Mouse (Mus musculus) hindbrain, embryonic 11.5 days (tissue): ENCODE results near the gene Ogt. TPM values are rescaled to one million over a fixed set of nuclear protein-coding genes. Genes with fewer than 3 reads are reported as not detected.

ENCODE experiments used
- ATAC-seq: fragments of 200-750 bp; cut with Nextera tagmentation; 2 replicates; pipeline ENCODE4 v1.8.0; 2017; ENCODE audit warnings: mild to moderate bottlenecking, moderate TSS enrichment, moderate library complexity; ENCODE audit not compliant: low FRiP score
- DNase-seq: peaks from one replicate; pipeline ENCODE4 v3.0.0-alpha.2; 2015; ENCODE audit warnings: low spot score
- H3K27ac ChIP-seq: fragments of 300-500 bp; sonication (generic); 2 replicates; pipeline ENCODE4 v1.5.1; 2014; ENCODE audit warnings: mild to moderate bottlenecking, low read depth, low read length
- H3K27me3 ChIP-seq: fragments of 300-500 bp; sonication (generic); 2 replicates; pipeline ENCODE4 v1.6.1; 2014; ENCODE audit warnings: mild to moderate bottlenecking, low read length, moderate library complexity, mixed read lengths; ENCODE audit not compliant: control insufficient read depth, insufficient read depth
- H3K36me3 ChIP-seq: fragments of 300-500 bp; sonication (generic); 2 replicates; pipeline ENCODE4 v1.6.1; 2014; ENCODE audit warnings: mild to moderate bottlenecking, low read length, moderate library complexity, mixed read lengths; ENCODE audit not compliant: control insufficient read depth, insufficient read depth
- H3K4me1 ChIP-seq: fragments of 300-500 bp; sonication (generic); replicated peaks from 2 replicates; pipeline ENCODE4 v1.6.1; 2014; ENCODE audit warnings: low read length, mixed read lengths; ENCODE audit not compliant: control insufficient read depth, insufficient read depth
- H3K4me2 ChIP-seq: fragments of 300-500 bp; sonication (generic); replicated peaks from 2 replicates; pipeline ENCODE4 v1.6.1; 2014; ENCODE audit warnings: mild to moderate bottlenecking, low read depth, low read length
- H3K4me3 ChIP-seq: fragments of 300-500 bp; sonication (generic); 2 replicates; pipeline ENCODE4 v1.5.1; 2014; ENCODE audit warnings: low read depth, low read length
- H3K9ac ChIP-seq: fragments of 300-500 bp; sonication (generic); 2 replicates; pipeline ENCODE4 v1.6.1; 2014; ENCODE audit warnings: low read depth, low read length
- H3K9me3 ChIP-seq: fragments of 300-500 bp; sonication (generic); 2 replicates; pipeline ENCODE4 v1.6.1; 2016; ENCODE audit warnings: low read length; ENCODE audit not compliant: control insufficient read depth
- WGBS: fragments of 180-500 bp; shearing (Covaris S2); extraction: QIAGEN DNeasy Blood & Tissue Kit; methylation state at CpG from one replicate; pipeline ENCODE4 v1.1.7; 2014; 5-methylcytosine and 5-hydroxymethylcytosine counted together
- polyA plus RNA-seq: library from polyadenylated mRNA; unstranded; fragments of >200 nt; fragmentation: Nextera tagmentation; extraction: Ambion mirVana; gene quantifications from 2 replicates; pipeline ENCODE4 v1.2.1, GENCODE M21; 2014

The Ogt gene
- 244 and 256 TPM in 2 replicates for polyA plus RNA-seq

GRCm38 (mm10) chrX:101639741-101640166, at the start of gene Ogt:
Ogt (plus strand) TSS chrX:101640060.
- DNase-seq (peak; percentile 89), ATAC-seq (peak; percentile 95)
- Histone ChIP-seq H3K27ac (peak within 1 kb of the TSS; percentile 70), H3K9ac (peak within 1 kb of the TSS; percentile 84), H3K27me3 (no peaks in the 10 kb centered on the region; the same call in 1 of the 2 replicates), H3K4me3 (peak within 1 kb of the TSS; percentile 73), H3K4me1 (no peaks in the 10 kb centered on the region), H3K36me3 (no peaks in the 10 kb centered on the region), H3K4me2 (peak within 1 kb of the TSS; percentile 39), H3K9me3 (no peaks in the 10 kb centered on the region)
- 12% methylated on average over 24 of the region's 24 CpGs for WGBS

DNA sequence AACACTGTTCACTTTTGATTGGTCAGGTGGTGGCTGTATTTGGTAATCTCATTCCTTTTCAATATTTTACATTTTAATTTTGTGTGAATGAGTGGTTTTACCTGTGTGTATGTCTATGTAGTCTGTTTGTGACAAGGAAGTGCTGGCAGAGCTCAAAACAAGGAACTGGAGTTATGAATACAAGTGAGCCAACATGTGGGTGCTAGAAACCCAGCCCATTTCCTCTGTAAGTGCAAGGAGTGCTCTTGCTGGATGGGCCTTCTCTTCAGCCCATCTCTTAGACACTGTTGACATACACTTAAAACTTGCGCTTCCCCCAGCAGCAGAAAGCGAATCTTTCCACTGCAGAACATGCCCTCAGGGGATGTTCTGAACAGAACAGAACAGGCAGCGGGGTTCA, 23.7 kb upstream of the Ogt start:
- WGBS = 93% methylated on average over 3 of the region's 3 CpGs
- Histone ChIP-seq H3K4me2 (no peak overlapping the region), H3K4me3 (no peak overlapping the region), H3K27me3 (no peaks in the 10 kb centered on the region), H3K27ac (no peak overlapping the region), H3K4me1 (no peaks in the 10 kb centered on the region), H3K9ac (no peak overlapping the region), H3K36me3 (no peaks in the 10 kb centered on the region), H3K9me3 (no peaks in the 10 kb centered on the region)
- DNase-seq (no peak), ATAC-seq (no peak)

DNA sequence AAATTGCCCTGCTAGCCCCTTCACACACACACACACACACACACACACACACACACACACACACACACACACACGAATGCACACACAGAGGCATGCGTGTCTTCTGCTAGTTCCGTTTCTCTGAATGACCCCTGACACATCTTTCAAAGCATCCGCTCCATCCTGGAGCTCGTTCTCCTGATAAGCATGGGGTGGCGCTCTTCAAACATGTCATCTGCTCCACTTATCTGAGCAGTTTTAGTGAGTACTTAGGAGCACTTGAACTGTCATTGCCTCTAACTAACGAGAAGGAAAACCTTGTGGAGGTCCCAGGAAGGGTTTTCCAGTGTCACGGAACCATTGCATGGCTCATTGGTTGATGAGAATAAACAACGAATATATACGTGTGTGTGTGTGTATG, 22.0 kb upstream of the Ogt start:
- DNase-seq (no peak), ATAC-seq (no peak)
- 76% methylated on average over 10 of the region's 10 CpGs for WGBS
- Histone ChIP-seq H3K4me1 (no peaks in the 10 kb centered on the region), H3K9me3 (no peaks in the 10 kb centered on the region), H3K36me3 (no peaks in the 10 kb centered on the region), H3K4me2 (no peak overlapping the region), H3K4me3 (no peak overlapping the region), H3K27ac (no peak overlapping the region), H3K9ac (no peak overlapping the region), H3K27me3 (no peaks in the 10 kb centered on the region)

DNA sequence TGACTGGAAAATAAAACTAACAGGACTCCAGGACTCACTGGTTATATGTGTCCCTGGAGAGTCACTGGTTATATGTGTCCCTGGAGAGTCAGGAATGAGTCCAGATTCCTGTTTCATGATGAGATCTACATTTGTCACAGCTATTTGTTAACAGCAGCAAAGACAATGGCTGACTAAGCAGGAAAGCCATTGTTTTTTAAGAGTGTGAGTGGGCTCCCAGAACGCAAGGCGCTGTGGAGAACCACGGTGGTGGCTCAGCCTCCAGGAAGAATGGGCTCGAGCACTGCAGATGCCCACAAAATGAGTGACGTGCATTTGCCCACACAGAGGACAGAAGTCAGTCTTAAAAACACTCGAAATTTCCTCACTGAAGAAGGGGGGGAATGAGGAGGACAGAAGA, 19.5 kb upstream of the Ogt start:
- 70% methylated on average over 6 of the region's 6 CpGs for WGBS
- no peak for DNase-seq

GRCm38 (mm10) chrX:101622539-101622938, 17.3 kb upstream of the Ogt start:
- DNase-seq = no peak
- Histone ChIP-seq H3K4me3 (no peak overlapping the region), H3K36me3 (no peaks in the 10 kb centered on the region), H3K9me3 (no peaks in the 10 kb centered on the region), H3K4me2 (no peak overlapping the region), H3K4me1 (no peaks in the 10 kb centered on the region), H3K27ac (no peak overlapping the region), H3K9ac (no peak overlapping the region), H3K27me3 (no peaks in the 10 kb centered on the region)
- 56% methylated on average over 3 of the region's 3 CpGs for WGBS
- no peak for ATAC-seq

More for the DNA sequence above, 19.5 kb upstream of the Ogt start:
- ATAC-seq = no peak
- no peak overlapping the region for H3K4me2 ChIP-seq
- H3K4me1 ChIP-seq = no peaks in the 10 kb centered on the region
- H3K36me3 ChIP-seq = no peaks in the 10 kb centered on the region
- no peak overlapping the region for H3K27ac ChIP-seq
- H3K27me3 ChIP-seq = no peaks in the 10 kb centered on the region
- H3K9ac ChIP-seq = no peak overlapping the region
- H3K4me3 ChIP-seq = no peak overlapping the region
- no peaks in the 10 kb centered on the region for H3K9me3 ChIP-seq

DNA sequence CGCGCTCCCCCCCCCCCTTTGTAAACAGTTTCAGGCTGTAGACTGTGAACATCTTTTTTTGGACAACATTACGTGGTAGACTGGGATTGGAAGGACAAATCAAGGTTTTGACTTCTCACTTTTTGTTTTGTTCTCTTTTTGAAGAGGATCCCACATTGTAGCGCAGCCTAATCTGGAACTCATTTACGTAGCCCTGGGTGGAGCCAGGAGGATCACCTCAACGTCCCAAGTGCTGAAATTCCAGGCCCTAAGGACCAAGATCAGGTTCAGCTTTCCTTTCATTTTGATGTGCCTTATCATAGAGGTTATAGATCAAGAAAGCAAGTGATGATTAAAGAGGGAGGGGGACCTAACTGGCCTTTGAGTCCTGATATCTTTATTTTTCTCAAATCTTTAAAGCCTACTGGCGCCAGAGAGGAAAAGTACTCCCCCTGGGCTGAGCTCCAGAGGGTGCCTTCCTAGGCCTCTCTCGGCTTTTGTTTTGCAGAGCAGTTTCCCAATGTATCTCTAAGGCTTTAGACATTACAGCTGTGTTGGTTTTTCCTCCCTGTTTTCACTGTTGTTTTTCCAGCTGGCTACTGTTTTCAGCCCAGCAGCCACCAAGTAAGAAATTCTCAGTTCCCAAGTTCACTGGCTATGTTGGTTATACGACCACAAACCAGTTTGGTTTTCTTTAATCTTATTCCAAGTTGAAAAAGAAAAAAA, 2.9 kb upstream of the Ogt start:
- Histone ChIP-seq H3K4me2 (no peak overlapping the region), H3K4me3 (no peak overlapping the region), H3K36me3 (no peaks in the 10 kb centered on the region), H3K9ac (no peak overlapping the region), H3K9me3 (no peaks in the 10 kb centered on the region), H3K27me3 (no peaks in the 10 kb centered on the region; the same call in 1 of the 2 replicates), H3K27ac (no peak overlapping the region), H3K4me1 (no peaks in the 10 kb centered on the region)
- DNase-seq (no peak), ATAC-seq (no peak)
- WGBS = 27% methylated on average over 8 of the region's 9 CpGs

GRCm38 (mm10) chrX:101638856-101639255, 1.0 kb upstream of the Ogt start:
- Histone ChIP-seq H3K4me3 (no peak overlapping the region), H3K4me2 (peak overlapping the region; percentile 39; the same call in 1 of the 2 replicates), H3K4me1 (no peaks in the 10 kb centered on the region), H3K27ac (no peak overlapping the region), H3K27me3 (no peaks in the 10 kb centered on the region; the same call in 1 of the 2 replicates), H3K9ac (no peak overlapping the region), H3K36me3 (no peaks in the 10 kb centered on the region), H3K9me3 (no peaks in the 10 kb centered on the region)
- DNase-seq = no peak
- WGBS = 33% methylated on average over 3 of the region's 3 CpGs
- ATAC-seq = no peak

GRCm38 (mm10) chrX:101639306-101639705, 554 bp upstream of the Ogt start:
- no peaks in the 10 kb centered on the region for H3K9me3 ChIP-seq
- H3K27ac ChIP-seq = no peak overlapping the region
- no peak; the same call in 1 of the 2 replicates for ATAC-seq
- WGBS = 13% methylated on average over 13 of the region's 13 CpGs
- H3K4me2 ChIP-seq = peak overlapping the region; percentile 39
- no peak overlapping the region; the same call in 1 of the 2 replicates for H3K9ac ChIP-seq
- H3K4me3 ChIP-seq = peak overlapping the region; percentile 73
- no peaks in the 10 kb centered on the region for H3K4me1 ChIP-seq
- H3K27me3 ChIP-seq = no peaks in the 10 kb centered on the region; the same call in 1 of the 2 replicates
- DNase-seq = peak; percentile 27
- H3K36me3 ChIP-seq = no peaks in the 10 kb centered on the region
